Mouse (Mus musculus): ENCODE results near the gene Cldn34d. TPM values are rescaled to one million over a fixed set of nuclear protein-coding genes. Genes with fewer than 3 reads are reported as not detected.

Gene Cldn34d
- polyA plus RNA-seq (2015; fragmentation: Nextera tagmentation; extraction: Ambion mirVana): not detected in 2 replicates

- WGBS: 80% methylated on average over 1 of the region's 1 CpGs
These were observed at the start of gene Cldn34d for GRCm38 (mm10) chrX:76602824-76603223. TSS of gene Cldn34d (minus strand) at chrX:76602924.

DNA sequence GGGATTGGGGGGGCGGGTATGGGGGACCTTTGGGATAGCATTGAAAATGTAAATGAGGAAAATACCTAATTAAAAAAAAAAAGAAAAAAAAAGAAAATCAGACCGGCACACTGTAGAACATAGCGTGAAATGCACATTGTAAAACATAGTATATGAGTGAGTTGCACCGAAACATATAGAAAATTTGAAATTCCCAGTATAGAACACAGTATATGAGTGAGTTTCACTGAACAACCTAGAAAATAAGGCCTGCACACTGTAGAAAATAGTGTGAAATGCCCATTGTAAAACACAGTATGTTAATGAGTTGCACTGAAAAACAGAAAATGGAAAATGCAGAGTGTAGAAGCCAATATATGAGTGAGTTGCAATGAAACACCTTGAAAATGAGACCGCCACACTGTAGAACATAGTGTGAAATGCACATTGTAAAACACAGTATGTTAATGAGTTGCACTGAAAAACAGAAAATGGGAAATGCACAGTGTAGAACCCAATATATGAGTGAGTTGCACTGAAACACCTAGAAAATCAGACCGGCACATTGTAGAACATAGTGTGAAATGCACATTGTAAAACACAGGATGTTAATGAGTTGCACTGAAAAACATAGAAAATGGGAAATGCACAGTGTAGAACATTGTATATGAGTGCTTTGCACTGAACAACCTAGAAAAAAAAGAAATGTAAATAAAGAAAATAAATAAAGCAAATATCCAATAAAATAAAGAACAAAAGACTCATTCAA lies 4.1 kb downstream of the Cldn34d start:
- H3K27ac ChIP-seq (ENCODE audit: low read length): no peak overlapping the region
- H3K4me2 ChIP-seq (ENCODE audit: low read length): no peak overlapping the region
- H3K9me3 ChIP-seq (replicated peaks; ENCODE audit: control insufficient read depth, low read length, poor library complexity, severe bottlenecking): peaks cover 8% of the 10 kb centered on the region
- no peaks in the 10 kb centered on the region for H3K27me3 ChIP-seq (ENCODE audit: control insufficient read depth, insufficient read depth, low read depth, low read length)
- 0 out of 2 replicates have a peak, but pooled peaks cover 3% of the 10 kb centered on the region for H3K36me3 ChIP-seq (ENCODE audit: control insufficient read depth, insufficient read depth, low read length)
- H3K4me3 ChIP-seq (ENCODE audit: low read depth, low read length): no peak overlapping the region
- no peaks in the 10 kb centered on the region for H3K4me1 ChIP-seq (ENCODE audit: control insufficient read depth, insufficient read depth, low read length)
- H3K9ac ChIP-seq (ENCODE audit: low read depth, low read length): no peak overlapping the region
- 51% methylated on average over 6 of the region's 6 CpGs for WGBS
- peak; percentile 100 for ATAC-seq

More at GRCm38 (mm10) chrX:76602824-76603223, at the start of gene Cldn34d:
- H3K27me3 ChIP-seq (ENCODE audit: control insufficient read depth, insufficient read depth, low read depth, low read length): no peaks in the 10 kb centered on the region
- H3K9ac ChIP-seq (ENCODE audit: low read depth, low read length): no peak within 1 kb of the TSS
- H3K4me2 ChIP-seq (ENCODE audit: low read length): no peak within 1 kb of the TSS
- H3K27ac ChIP-seq (ENCODE audit: low read length): no peak within 1 kb of the TSS
- H3K9me3 ChIP-seq (replicated peaks; ENCODE audit: control insufficient read depth, low read length, poor library complexity, severe bottlenecking): peaks cover 8% of the 10 kb centered on the region
- H3K36me3 ChIP-seq (ENCODE audit: control insufficient read depth, insufficient read depth, low read length): 0 out of 2 replicates have a peak, but pooled peaks cover 3% of the 10 kb centered on the region
- H3K4me3 ChIP-seq (ENCODE audit: low read depth, low read length): no peak within 1 kb of the TSS
- no peaks in the 10 kb centered on the region for H3K4me1 ChIP-seq (ENCODE audit: control insufficient read depth, insufficient read depth, low read length)
- no peak for ATAC-seq

Other genes starting within 250 kb of the Cldn34d start
- gene Cldn34b4, start 209.6 kb downstream of the Cldn34d start, polyA plus RNA-seq (2015; fragmentation: Nextera tagmentation; extraction: Ambion mirVana): not detected in 2 replicates